ENCODE assay signal across 25 mouse cellular contexts in genomic region chr16:35808838-35809237, GRCm38 (mm10). TPM values are rescaled to one million over a fixed set of nuclear protein-coding genes. Genes with fewer than 3 reads are reported as not detected.
DNase-seq lines count a peak whose midpoint lies in the region; ATAC-seq lines count a peak whose summit lies in the region.
"Had no signal": no experiment of that assay in that cellular context is flagged by ENCODE, and none has a peak within 500 bp of the region (broad histone marks: within the 10 kb centered on the region; RNA-seq: fewer than 3 reads in every experiment).

No protein-coding gene starts in this region.

- H3K27me3 ChIP-seq in liver, embryonic 12.5 days (replicated peaks): no peaks in the 10 kb centered on the region
- H3K27me3 ChIP-seq: heart, embryonic 13.5 days; hindbrain, embryonic 12.5 days; midbrain, embryonic 13.5 days had no signal

- no peaks in the 10 kb centered on the region; the same call in 1 of the 2 replicates for H3K9me3 ChIP-seq in liver, embryonic 12.5 days (replicated peaks)
- H3K9me3 ChIP-seq: forebrain, embryonic 10.5 days; heart, embryonic 13.5 days; hindbrain, embryonic 12.5 days; midbrain, embryonic 13.5 days had no signal

- peak; percentile 86 for ATAC-seq in liver, embryonic 12.5 days
- peak; percentile 23; the same call in 1 of the 2 replicates for ATAC-seq in megakaryocyte progenitor cell, adult 5-6 weeks (replicated peaks; ENCODE audit: poor library complexity)
- ATAC-seq in megakaryocyte, adult 5-6 weeks (ENCODE audit: poor library complexity, severe bottlenecking): no peak
- ATAC-seq: activated CD4-positive, CD25-positive, alpha-beta regulatory T cell, adult 4 months; forebrain, embryonic 16.5 days; intestine, postnatal 0 days; lung, postnatal 0 days; midbrain, embryonic 13.5 days had no signal

- DNase-seq in c-Kit-negative CD71-positive TER-119-positive erythroid progenitor cells, embryonic 14.5 days (ENCODE audit: low read depth, low spot score): peak; percentile 69
- peak; percentile 72 for DNase-seq in c-Kit-positive CD71-positive TER-119-positive erythroid progenitor cells, embryonic 14.5 days (ENCODE audit: low spot score)
- DNase-seq in cerebellum, postnatal 36 days: no peak
- DNase-seq in urinary bladder, postnatal 10 days (ENCODE audit: low spot score): no peak
- DNase-seq: adrenal gland, postnatal 10 days; cerebellum, adult 18-20 months; gastrocnemius, postnatal 14 days; heart, adult 11 months; heart, postnatal 14 days; left cerebral cortex, postnatal 4 days; thymus, adult 18-20 months; thymus, postnatal 36 days had no signal

- H3K4me1 ChIP-seq in liver, embryonic 12.5 days: peaks cover 40% of the 10 kb centered on the region
- H3K4me1 ChIP-seq: forebrain, embryonic 10.5 days; hindbrain, embryonic 12.5 days; megakaryocyte, embryonic 14.5 days; midbrain, embryonic 13.5 days had no signal

- 65% methylated on average over 2 of the region's 2 CpGs for WGBS in liver, embryonic 12.5 days (ENCODE audit: insufficient replicate concordance)

- peaks cover 41% of the 10 kb centered on the region for H3K36me3 ChIP-seq in liver, embryonic 12.5 days

- H3K9ac ChIP-seq in liver, embryonic 12.5 days: peak overlapping the region; percentile 63
- H3K9ac ChIP-seq: heart, embryonic 13.5 days; hindbrain, embryonic 12.5 days; midbrain, embryonic 13.5 days had no signal

- peak overlapping the region; percentile 59 for H3K4me2 ChIP-seq in liver, embryonic 12.5 days
- H3K4me2 ChIP-seq: heart, embryonic 13.5 days; hindbrain, embryonic 12.5 days; midbrain, embryonic 13.5 days had no signal

- H3K27ac ChIP-seq in liver, embryonic 12.5 days: peak overlapping the region; percentile 99
- H3K27ac ChIP-seq: forebrain, embryonic 10.5 days; heart, embryonic 13.5 days; hindbrain, embryonic 12.5 days; kidney, postnatal 0 days; midbrain, embryonic 13.5 days had no signal

- peak overlapping the region; percentile 42 for H3K4me3 ChIP-seq in liver, embryonic 12.5 days
- H3K4me3 ChIP-seq: forebrain, embryonic 10.5 days; heart, embryonic 13.5 days; hindbrain, embryonic 12.5 days; megakaryocyte, embryonic 14.5 days; midbrain, embryonic 13.5 days had no signal

RNA-seq across cellular contexts. Expression of gene Hspbap1, which starts 38.7 kb away (rescaled TPM):
- polyA plus RNA-seq in liver, embryonic 12.5 days (2016; fragmentation: Nextera tagmentation; extraction: Ambion mirVana): 22.4 and 23.0 TPM in 2 replicates
- total RNA-seq in megakaryocyte progenitor cell, adult 5-6 weeks (2015): 1.2 and 3.6 TPM in 2 replicates
- total RNA-seq in megakaryocyte progenitor cell, adult 5-6 weeks (2017): 3.8 and 4.1 TPM in 2 replicates
- 6.6 and 7.3 TPM in 2 replicates for total RNA-seq in megakaryocyte, adult 5-6 weeks (2015)
- 6.1 and 6.7 TPM in 2 replicates for total RNA-seq in megakaryocyte, adult 5-6 weeks (2017)

RNA-seq across cellular contexts. Expression of gene Dirc2, which starts 39.7 kb away (rescaled TPM):
- 7.1 and 7.8 TPM in 2 replicates for polyA plus RNA-seq in liver, embryonic 12.5 days (2016; fragmentation: Nextera tagmentation; extraction: Ambion mirVana)
- 24.3 and 25.5 TPM in 2 replicates for total RNA-seq in megakaryocyte progenitor cell, adult 5-6 weeks (2015)
- 13.2 and 15.3 TPM in 2 replicates for total RNA-seq in megakaryocyte progenitor cell, adult 5-6 weeks (2017)
- total RNA-seq in megakaryocyte, adult 5-6 weeks (2015): 17.8 and 23.2 TPM in 2 replicates
- total RNA-seq in megakaryocyte, adult 5-6 weeks (2017): 13.0 and 14.1 TPM in 2 replicates

Comparison
In these comparisons a context has a peak if more than half of its experiments do, and no peak if none do; other contexts are left out.
1. DNase-seq: peak in c-Kit-negative CD71-positive TER-119-positive erythroid progenitor cells, embryonic 14.5 days (single experiment) and c-Kit-positive CD71-positive TER-119-positive erythroid progenitor cells, embryonic 14.5 days (single experiment); none in cerebellum, postnatal 36 days (0 of 2) and urinary bladder, postnatal 10 days (single experiment).